Mouse (Mus musculus) CH12.LX (cell line): ENCODE results near the gene Nipal4. TPM values are rescaled to one million over a fixed set of nuclear protein-coding genes. Genes with fewer than 3 reads are reported as not detected.

Source experiments
- DNase-seq: peaks from one replicate; pipeline ENCODE4 v3.0.0-alpha.2; 2013; ENCODE audit errors: extremely low read depth
- H3K27ac ChIP-seq: 2 replicates; pipeline ENCODE4 v1.5.1; 2012; ENCODE audit warnings: low read depth, mild to moderate bottlenecking, control low read depth, moderate library complexity; ENCODE audit not compliant: insufficient read depth
- H3K27me3 ChIP-seq: replicated peaks from 2 replicates; pipeline ENCODE3; 2012; ENCODE audit warnings: inconsistent platforms
- H3K36me3 ChIP-seq, 2 experiments: replicated peaks in 1 of 2; 2 replicates each; pipeline versions ENCODE3 to v1.6.1; 2012; ENCODE audit warnings: inconsistent platforms in 1 of 2, low read length in 1 of 2, mild to moderate bottlenecking in 1 of 2, mixed read lengths in 1 of 2, moderate library complexity in 1 of 2; ENCODE audit not compliant: control insufficient read depth in 1 of 2, insufficient read depth in 1 of 2
- H3K4me1 ChIP-seq, 2 experiments: 2 replicates each; pipeline ENCODE4 v1.6.1; 2012; ENCODE audit warnings: inconsistent platforms in 1 of 2, moderate library complexity in 1 of 2; ENCODE audit not compliant: insufficient read depth in 2 of 2, control insufficient read depth in 1 of 2
- H3K4me2 ChIP-seq: 2 replicates; pipeline ENCODE4 v1.6.1; 2012; ENCODE audit warnings: low read depth, mild to moderate bottlenecking, control low read depth; ENCODE audit not compliant: poor library complexity, insufficient read depth, severe bottlenecking
- H3K4me3 ChIP-seq, 3 experiments: fragments of 150-350 bp in 1 of 3; sonication (generic) in 1 of 3; replicated peaks in 1 of 3; 2 replicates each; pipeline versions ENCODE3 to v1.5.1; 2011 to 2012; ENCODE audit warnings: low read depth in 2 of 3, low read length in 2 of 3, mild to moderate bottlenecking in 2 of 3, moderate library complexity in 2 of 3, control low read depth in 1 of 3, improper control_type of control experiment in 1 of 3, inconsistent platforms in 1 of 3, mixed read lengths in 1 of 3; ENCODE audit not compliant: poor library complexity in 1 of 3
- H3K79me2 ChIP-seq: replicated peaks from 2 replicates; pipeline ENCODE4 v1.6.1; 2012; ENCODE audit warnings: mild to moderate bottlenecking, moderate library complexity; ENCODE audit not compliant: control insufficient read depth, poor library complexity, insufficient read depth, severe bottlenecking; ENCODE audit errors: extremely low read depth
- H3K9ac ChIP-seq: 2 replicates; pipeline ENCODE4 v1.6.1; 2012; ENCODE audit warnings: low read depth, mild to moderate bottlenecking, control low read depth, moderate library complexity; ENCODE audit not compliant: insufficient read depth
- H3K9me3 ChIP-seq: replicated peaks from 2 replicates; pipeline ENCODE3; 2012; ENCODE audit warnings: low read length, inconsistent platforms, mixed read lengths
- BHLHE40 ChIP-seq: IDR thresholded peaks from 2 replicates; pipeline ENCODE4 v1.6.1; 2011; ENCODE audit warnings: mild to moderate bottlenecking, low read depth, low read length, improper control_type of control experiment
- CTCF ChIP-seq, 2 experiments: IDR thresholded peaks in 1 of 2; conservative IDR thresholded peaks in 1 of 2; 2 replicates each; pipeline ENCODE4 v1.5.1; 2011 to 2012; ENCODE audit warnings: low read depth in 2 of 2, low read length in 2 of 2, improper control_type of control experiment in 1 of 2, inconsistent platforms in 1 of 2, mild to moderate bottlenecking in 1 of 2, moderate library complexity in 1 of 2
- ETS1 ChIP-seq: conservative IDR thresholded peaks from 2 replicates; pipeline ENCODE4 v1.6.1; 2012; ENCODE audit warnings: low read depth, mild to moderate bottlenecking, inconsistent platforms, low read length, improper control_type of control experiment, moderate library complexity
- GABPA ChIP-seq: IDR thresholded peaks from 2 replicates; pipeline ENCODE4 v1.6.1; 2012; ENCODE audit warnings: low read depth, low read length, improper control_type of control experiment, inconsistent platforms; ENCODE audit not compliant: insufficient replicate concordance
- IRF4 ChIP-seq: IDR thresholded peaks from 2 replicates; pipeline ENCODE4 v1.6.1; 2014; ENCODE audit warnings: low read depth, mild to moderate bottlenecking, inconsistent platforms, low read length, improper control_type of control experiment
- KAT2A ChIP-seq: IDR thresholded peaks from 2 replicates; pipeline ENCODE4 v1.6.1; 2012; ENCODE audit warnings: low read length, improper control_type of control experiment, inconsistent platforms; ENCODE audit not compliant: insufficient replicate concordance
- MAX ChIP-seq: IDR thresholded peaks from 2 replicates; pipeline ENCODE4 v1.6.1; 2011; ENCODE audit warnings: low read length, improper control_type of control experiment
- MEF2A ChIP-seq: IDR thresholded peaks from 2 replicates; pipeline ENCODE4 v1.6.1; 2014; ENCODE audit warnings: low read depth, mild to moderate bottlenecking, inconsistent platforms, low read length, improper control_type of control experiment, borderline replicate concordance
- NELFE ChIP-seq: IDR thresholded peaks from 2 replicates; pipeline ENCODE4 v1.6.1; 2011; ENCODE audit warnings: low read depth, low read length, improper control_type of control experiment
- NRF1 ChIP-seq: IDR thresholded peaks from 2 replicates; pipeline ENCODE4 v1.6.1; 2014; ENCODE audit warnings: low read depth, mild to moderate bottlenecking, inconsistent platforms, low read length, improper control_type of control experiment, moderate library complexity
- RAD21 ChIP-seq: IDR thresholded peaks from 2 replicates; pipeline ENCODE4 v1.6.1; 2011; ENCODE audit warnings: low read depth, mild to moderate bottlenecking, low read length, improper control_type of control experiment, moderate library complexity
- RCOR1 ChIP-seq: conservative IDR thresholded peaks from 2 replicates; pipeline ENCODE4 v1.6.1; 2012; ENCODE audit warnings: low read depth, mild to moderate bottlenecking, inconsistent platforms, low read length, improper control_type of control experiment
- SIN3A ChIP-seq: IDR thresholded peaks from 2 replicates; pipeline ENCODE4 v1.6.1; 2012; ENCODE audit warnings: low read length, improper control_type of control experiment, inconsistent platforms
- SMC3 ChIP-seq: IDR thresholded peaks from 2 replicates; pipeline ENCODE4 v1.6.1; 2011; ENCODE audit warnings: low read depth, low read length, improper control_type of control experiment
- TCF12 ChIP-seq: IDR thresholded peaks from 2 replicates; pipeline ENCODE4 v1.6.1; 2014; ENCODE audit warnings: low read depth, mild to moderate bottlenecking, inconsistent platforms, low read length, improper control_type of control experiment
- UBTF ChIP-seq: IDR thresholded peaks from 2 replicates; pipeline ENCODE4 v1.6.1; 2012; ENCODE audit warnings: low read depth, mild to moderate bottlenecking, inconsistent platforms, low read length, improper control_type of control experiment, moderate library complexity
- ZNF384 ChIP-seq: IDR thresholded peaks from 2 replicates; pipeline ENCODE4 v1.6.1; 2012; ENCODE audit warnings: low read depth, low read length, improper control_type of control experiment, inconsistent platforms
- dilution Hi-C: fragments of 300-500 bp; cut with MboI; formaldehyde crosslinking; loops from 2 replicates; pipeline ENCODE4 v1.14.3; 2020; ENCODE audit warnings: low sequenced_read_pairs; ENCODE audit not compliant: extremely low pct_unique_long_range_greater_than_20kb, extremely low pct_ligation_motif_present
- in situ Hi-C: fragments of 300-500 bp; cut with MboI; formaldehyde crosslinking; loops from 3 replicates; pipeline ENCODE4 v1.14.3; 2019; ENCODE audit warnings: low sequenced_read_pairs, low pct_ligation_motif_present, low pct_unique_long_range_greater_than_20kb, mixed read lengths
- polyA plus RNA-seq: library from polyadenylated mRNA; unstranded; fragments of >175 nt; gene quantifications from 2 replicates; pipeline ENCODE4 v1.2.1, GENCODE M21; 2012; ENCODE audit warnings: low read depth; ENCODE audit not compliant: insufficient read length
- total RNA-seq, 2 experiments: library from RNA; depleted of rRNA; stranded (reverse); fragments of 300-350 nt in 1 of 2; fragments of >200 nt in 1 of 2; gene quantifications; 2 replicates each; pipeline ENCODE4 v1.2.3; 2012 to 2014

Nipal4 gene
- total and polyA plus RNA-seq, 3 experiments: 0.08 TPM; not detected in 2

GRCm38 (mm10) chr11:46110945-46111287 lies 55.4 kb downstream of the Nipal4 start:
- Histone ChIP-seq H3K27ac (no peak overlapping the region), H3K9ac (no peak overlapping the region), H3K36me3 (no peaks in the 10 kb centered on the region), H3K9me3 (peaks cover 7% of the 10 kb centered on the region), H3K27me3 (no peaks in the 10 kb centered on the region), H3K4me2 (no peak overlapping the region), H3K79me2 (no peaks in the 10 kb centered on the region), H3K4me1 (peaks cover 0 to 21% of the 10 kb centered on the region in 2 experiments; a peak in 2 of 4 replicates), H3K4me3 (no peak overlapping the region)
- DNase-seq: no peak
- in situ Hi-C loops: no loop called here
- TF ChIP-seq IRF4 (no peak), GABPA (no peak), MEF2A (no peak), RAD21 (no peak), ETS1 (no peak), NELFE (no peak), ZNF384 (no peak), TCF12 (no peak), RCOR1 (no peak), BHLHE40 (no peak), NRF1 (no peak), SMC3 (no peak)
- dilution Hi-C loops: no loop called here

GRCm38 (mm10) chr11:46110156-46110944 lies 56.0 kb downstream of the Nipal4 start:
- H3K4me3 ChIP-seq: no peak overlapping the region
- no peaks in the 10 kb centered on the region for H3K79me2 ChIP-seq
- no peak overlapping the region for H3K4me2 ChIP-seq
- peaks cover 7% of the 10 kb centered on the region for H3K9me3 ChIP-seq
- H3K9ac ChIP-seq: no peak overlapping the region
- no peaks in the 10 kb centered on the region for H3K27me3 ChIP-seq
- TF ChIP-seq SIN3A (no peak), UBTF (no peak), KAT2A (no peak), CTCF (conservative IDR thresholded peaks at IDR 0.05 in 1 of 2, IDR thresholded peaks at IDR 0.05 in 1 of 2; ENCODE audit: low read depth in 2 of 2, low read length in 2 of 2) (no peak), RCOR1 (no peak), MAX (no peak)
- H3K4me1 ChIP-seq: peaks cover 0 to 18% of the 10 kb centered on the region in 2 experiments; a peak in 2 of 4 replicates
- in situ Hi-C loops: no loop called here
- no peak for DNase-seq
- H3K27ac ChIP-seq: no peak overlapping the region
- no peaks in the 10 kb centered on the region for H3K36me3 ChIP-seq
- dilution Hi-C loops: no loop called here
